15 mouse cellular contexts compared by ENCODE assay signal in the genomic region with DNA sequence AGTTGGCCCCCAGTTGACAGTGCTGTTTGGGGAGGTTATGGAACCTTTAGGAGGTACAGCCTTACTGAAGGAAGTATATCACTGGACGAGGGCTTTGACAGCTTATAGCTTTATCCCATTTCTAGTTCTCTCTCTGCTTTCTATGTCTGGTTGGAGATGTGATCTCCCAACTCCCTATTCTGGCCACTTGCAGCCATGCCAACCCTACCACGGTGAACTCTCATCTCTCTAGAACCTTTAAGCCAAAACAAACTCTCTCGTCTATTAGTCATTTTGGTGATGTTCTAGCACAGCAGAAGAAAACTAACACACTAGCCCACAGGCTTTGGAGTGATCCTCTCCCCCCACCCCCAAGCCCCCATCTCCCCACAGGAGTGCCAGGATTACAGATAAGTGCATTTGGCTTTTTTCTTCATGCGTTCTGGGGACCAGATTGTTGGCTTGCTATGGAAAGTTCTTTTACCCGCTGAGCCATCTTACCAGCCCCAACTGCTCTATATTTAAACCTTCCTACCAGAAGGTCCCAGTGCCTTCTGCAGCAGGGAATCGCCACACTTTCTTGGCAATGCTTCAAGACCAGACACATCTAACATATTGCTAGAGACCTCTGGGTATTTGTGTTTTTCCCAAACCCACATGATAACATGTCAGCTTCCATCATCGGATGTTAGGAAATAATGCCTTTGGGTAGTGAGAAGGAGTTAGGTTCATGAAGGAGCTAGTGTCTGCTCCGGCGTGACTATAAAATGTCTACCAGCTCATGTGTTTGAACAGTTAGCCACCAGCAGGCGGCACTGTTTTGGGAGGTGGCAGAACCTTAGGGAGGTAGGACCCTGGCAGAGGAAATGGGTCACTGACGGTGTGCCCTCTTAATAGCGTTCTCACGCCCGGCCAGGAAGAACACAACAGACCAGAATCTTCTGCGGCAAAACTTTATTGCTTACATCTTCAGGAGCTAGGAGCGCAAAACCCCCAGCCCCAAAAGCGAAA.
"Had no signal": no experiment of that assay in that cellular context is flagged by ENCODE, and none has a peak within 500 bp of the region (broad histone marks: within the 10 kb centered on the region; RNA-seq: fewer than 3 reads in every experiment).

No protein-coding gene starts in this region.

- H3K36me3 ChIP-seq: limb, embryonic 10.5 days; liver, embryonic 12.5 days; lung, embryonic 15.5 days had no signal

- H3K9ac ChIP-seq: liver, embryonic 12.5 days; liver, postnatal 0 days; lung, embryonic 15.5 days had no signal

- H3K27me3 ChIP-seq: liver, embryonic 12.5 days; lung, embryonic 15.5 days had no signal

- DNase-seq: kidney, adult 18-20 months; kidney, postnatal 10 days; kidney, postnatal 4 days; liver, postnatal 0 days; lung, postnatal 14 days; right cerebral cortex, postnatal 14 days; thymus, postnatal 14 days had no signal

- H3K27ac ChIP-seq: left cerebral cortex, adult 2 months; limb, embryonic 10.5 days; liver, embryonic 12.5 days; lung, embryonic 15.5 days; macrophage had no signal

- H3K4me3 ChIP-seq: left cerebral cortex, adult 2 months; limb, embryonic 10.5 days; liver, embryonic 12.5 days; lung, embryonic 15.5 days; megakaryocyte, embryonic 14.5 days had no signal

- ATAC-seq: liver, embryonic 12.5 days; liver, postnatal 0 days; midbrain, embryonic 16.5 days had no signal

- H3K9me3 ChIP-seq: limb, embryonic 10.5 days; lung, embryonic 15.5 days had no signal

- H3K4me1 ChIP-seq: limb, embryonic 10.5 days; liver, embryonic 12.5 days; lung, embryonic 15.5 days had no signal

- H3K4me2 ChIP-seq: liver, embryonic 12.5 days; lung, embryonic 15.5 days; midbrain, embryonic 11.5 days had no signal
